Mouse (Mus musculus): ENCODE measurements around the gene Btbd11. TPM values are rescaled to one million over a fixed set of nuclear protein-coding genes. Genes with fewer than 3 reads are reported as not detected.
"Not testable (repeated sequence)": the region's sequence is repeated elsewhere in the genome, so short reads cannot be mapped to it uniquely, and the experiment has no call there.

Gene Btbd11
- polyA plus RNA-seq, 1 experiment from 2014 or later = 0.47 TPM

GRCm38 (mm10) chr10:85699721-85700120, 313.1 kb downstream of the Btbd11 start:
- no peak overlapping the region for H3K4me2 ChIP-seq (ENCODE audit: low read depth, low read length)
- no peaks in the 10 kb centered on the region for H3K9me3 ChIP-seq (ENCODE audit: low read length)
- ATAC-seq (no peak), DNase-seq (no peak)
- H3K4me3 ChIP-seq (ENCODE audit: low read depth, low read length) = no peak overlapping the region
- H3K9ac ChIP-seq (replicated peaks) = no peak overlapping the region
- no peak overlapping the region for H3K27ac ChIP-seq (ENCODE audit: low read depth)
- no peak for TF ChIP-seq CTCF (IDR thresholded peaks at IDR 0.05; ENCODE audit: low read depth)
- H3K27me3 ChIP-seq (ENCODE audit: insufficient read depth, low read length) = no peaks in the 10 kb centered on the region
- no peaks in the 10 kb centered on the region for H3K36me3 ChIP-seq (replicated peaks; ENCODE audit: insufficient read depth, low read length)
- no peaks in the 10 kb centered on the region for H3K4me1 ChIP-seq (ENCODE audit: insufficient read depth)

DNA sequence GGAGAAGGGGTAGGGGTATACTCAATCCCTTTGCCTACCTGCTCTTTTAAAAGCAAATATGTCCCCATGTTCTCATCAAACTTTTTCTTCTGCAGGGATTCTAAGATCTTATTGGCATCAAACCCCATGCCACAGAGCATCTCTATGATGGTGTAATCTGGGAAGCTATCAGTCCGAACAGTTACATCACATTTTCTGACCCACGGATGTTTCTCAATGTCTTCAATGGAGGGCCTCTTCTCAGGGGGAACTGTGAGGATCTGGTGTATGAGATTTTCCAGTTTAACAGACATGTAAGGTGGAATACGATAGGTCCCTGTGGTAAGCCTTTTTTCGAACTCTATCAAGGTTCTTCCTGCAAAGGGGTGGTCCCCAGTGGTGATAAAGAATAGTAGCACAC, 323.2 kb downstream of the Btbd11 start:
- ATAC-seq; H3K4me3 ChIP-seq (ENCODE audit: low read depth, low read length); H3K4me2 ChIP-seq (ENCODE audit: low read depth, low read length); H3K9me3 ChIP-seq (ENCODE audit: low read length); H3K4me1 ChIP-seq (ENCODE audit: insufficient read depth); H3K27me3 ChIP-seq (ENCODE audit: insufficient read depth, low read length); H3K9ac ChIP-seq (replicated peaks); H3K27ac ChIP-seq (ENCODE audit: low read depth); DNase-seq; H3K36me3 ChIP-seq (replicated peaks; ENCODE audit: insufficient read depth, low read length): not testable (repeated sequence)
- 66% methylated on average over 4 of the region's 4 CpGs for WGBS (ENCODE audit: insufficient replicate concordance)

Other genes with a start within 250 kb of the Btbd11 start
- 8.2 and 9.4 TPM in 2 replicates for gene Cry1, start 201.8 kb upstream of the Btbd11 start, polyA plus RNA-seq (2015; fragmentation: Nextera tagmentation; extraction: Ambion mirVana)